10 mouse cellular contexts compared by ENCODE assay signal in genomic region chr5:31218294-31218693, GRCm38 (mm10). TPM values are rescaled to one million over a fixed set of nuclear protein-coding genes. Genes with fewer than 3 reads are reported as not detected.
DNase-seq lines count a peak whose midpoint lies in the region; ATAC-seq lines count a peak whose summit lies in the region.
"Had no signal": no experiment of that assay in that cellular context is flagged by ENCODE, and none has a peak within 500 bp of the region (broad histone marks: within the 10 kb centered on the region; RNA-seq: fewer than 3 reads in every experiment).

No protein-coding gene starts in this region.

- no peaks in the 10 kb centered on the region for H3K27me3 ChIP-seq in midbrain, embryonic 10.5 days (ENCODE audit: low read depth, poor library complexity, severe bottlenecking)
- no peaks in the 10 kb centered on the region for H3K27me3 ChIP-seq in midbrain, embryonic 11.5 days (ENCODE audit: control insufficient read depth, insufficient read depth, low read length)
- H3K27me3 ChIP-seq in embryonic facial prominence, embryonic 14.5 days (replicated peaks; ENCODE audit: control insufficient read depth, insufficient read depth, low read length), result no peaks in the 10 kb centered on the region
- no peaks in the 10 kb centered on the region for H3K27me3 ChIP-seq in midbrain, embryonic 15.5 days (replicated peaks)
- H3K27me3 ChIP-seq: embryonic facial prominence, embryonic 12.5 days had no signal

- ATAC-seq in midbrain, embryonic 11.5 days (ENCODE audit: low FRiP score), result no peak
- no peak for ATAC-seq in embryonic facial prominence, embryonic 14.5 days (ENCODE audit: low read depth)
- no peak for ATAC-seq in midbrain, embryonic 15.5 days (replicated peaks)

- 77% methylated on average over 7 of the region's 7 CpGs for WGBS in midbrain, embryonic 10.5 days
- 65% methylated on average over 7 of the region's 7 CpGs for WGBS in midbrain, embryonic 11.5 days
- WGBS in embryonic facial prominence, embryonic 14.5 days, result 69% methylated on average over 7 of the region's 7 CpGs
- 76% methylated on average over 7 of the region's 7 CpGs for WGBS in midbrain, embryonic 15.5 days

- no peaks in the 10 kb centered on the region for H3K9me3 ChIP-seq in midbrain, embryonic 10.5 days (replicated peaks)
- H3K9me3 ChIP-seq in midbrain, embryonic 11.5 days (ENCODE audit: control insufficient read depth, low read length), result no peaks in the 10 kb centered on the region
- H3K9me3 ChIP-seq in embryonic facial prominence, embryonic 14.5 days (ENCODE audit: control insufficient read depth, low read length), result no peaks in the 10 kb centered on the region
- no peaks in the 10 kb centered on the region for H3K9me3 ChIP-seq in midbrain, embryonic 15.5 days
- H3K9me3 ChIP-seq: embryonic facial prominence, embryonic 12.5 days had no signal

- H3K9ac ChIP-seq in midbrain, embryonic 11.5 days (ENCODE audit: low read length), result no peak overlapping the region
- H3K9ac ChIP-seq in embryonic facial prominence, embryonic 14.5 days (ENCODE audit: low read depth, low read length), result no peak overlapping the region
- no peak overlapping the region for H3K9ac ChIP-seq in midbrain, embryonic 15.5 days
- H3K9ac ChIP-seq: embryonic facial prominence, embryonic 12.5 days had no signal

- H3K4me2 ChIP-seq in midbrain, embryonic 11.5 days, result no peak overlapping the region
- H3K4me2 ChIP-seq in embryonic facial prominence, embryonic 14.5 days (ENCODE audit: low read depth, low read length), result peak overlapping the region; percentile 77; the same call in 1 of the 2 replicates
- peak overlapping the region; percentile 64; the same call in 1 of the 2 replicates for H3K4me2 ChIP-seq in midbrain, embryonic 15.5 days

- peaks cover 16% of the 10 kb centered on the region for H3K36me3 ChIP-seq in midbrain, embryonic 10.5 days
- H3K36me3 ChIP-seq in midbrain, embryonic 11.5 days (ENCODE audit: control insufficient read depth, insufficient read depth, low read length), result no peaks in the 10 kb centered on the region
- no peaks in the 10 kb centered on the region for H3K36me3 ChIP-seq in embryonic facial prominence, embryonic 14.5 days (ENCODE audit: control insufficient read depth, insufficient read depth, low read length)
- no peaks in the 10 kb centered on the region for H3K36me3 ChIP-seq in midbrain, embryonic 15.5 days (replicated peaks)
- H3K36me3 ChIP-seq: embryonic facial prominence, embryonic 12.5 days had no signal

- H3K4me3 ChIP-seq in midbrain, embryonic 10.5 days, result peak overlapping the region; percentile 20; the same call in 1 of the 2 replicates
- no peak overlapping the region for H3K4me3 ChIP-seq in midbrain, embryonic 11.5 days (ENCODE audit: low read depth, low read length)
- H3K4me3 ChIP-seq in embryonic facial prominence, embryonic 14.5 days (ENCODE audit: low read depth, low read length), result no peak overlapping the region
- no peak overlapping the region for H3K4me3 ChIP-seq in midbrain, embryonic 15.5 days
- H3K4me3 ChIP-seq: embryonic facial prominence, embryonic 12.5 days had no signal

- DNase-seq in adrenal gland, postnatal 14 days, result peak; percentile 28
- DNase-seq in adrenal gland, postnatal 10 days, result no peak
- no peak for DNase-seq in midbrain, embryonic 10.5 days (ENCODE audit: low spot score)
- no peak for DNase-seq in midbrain, embryonic 11.5 days (ENCODE audit: low spot score, missing footprints)
- DNase-seq in embryonic facial prominence, embryonic 14.5 days (ENCODE audit: low spot score), result no peak
- no peak for DNase-seq in cerebellum, adult 8-10 months
- DNase-seq in Muller cell, postnatal 12 days (ENCODE audit: inconsistent ontology term), result no peak

- H3K4me1 ChIP-seq in midbrain, embryonic 10.5 days, result peaks cover 24% of the 10 kb centered on the region
- H3K4me1 ChIP-seq in midbrain, embryonic 11.5 days (ENCODE audit: control insufficient read depth, insufficient read depth, low read length), result peaks cover 8% of the 10 kb centered on the region; the same call in 1 of the 2 replicates
- no peaks in the 10 kb centered on the region for H3K4me1 ChIP-seq in embryonic facial prominence, embryonic 14.5 days (ENCODE audit: control insufficient read depth, insufficient read depth, low read length)
- peaks cover 25% of the 10 kb centered on the region for H3K4me1 ChIP-seq in midbrain, embryonic 15.5 days

- H3K27ac ChIP-seq in midbrain, embryonic 10.5 days (replicated peaks), result no peak overlapping the region
- H3K27ac ChIP-seq in midbrain, embryonic 11.5 days (ENCODE audit: low read depth, low read length), result no peak overlapping the region
- no peak overlapping the region for H3K27ac ChIP-seq in embryonic facial prominence, embryonic 14.5 days (replicated peaks; ENCODE audit: low read depth, low read length)
- H3K27ac ChIP-seq in midbrain, embryonic 15.5 days, result no peak overlapping the region
- H3K27ac ChIP-seq: embryonic facial prominence, embryonic 12.5 days had no signal

RNA-seq across cellular contexts. Expression of gene Ppm1g, which starts 2.2 kb away (rescaled TPM):
- 117 and 121 TPM in 2 replicates for total RNA-seq in adrenal gland, postnatal 14 days (2021)
- 100 to 1,000 TPM; 125 to 127 TPM for total RNA-seq in adrenal gland, postnatal 10 days (2021)
- 195 and 214 TPM in 2 replicates for polyA plus RNA-seq in midbrain, embryonic 10.5 days (2016; fragmentation: Nextera tagmentation; extraction: Ambion mirVana)
- polyA plus RNA-seq in midbrain, embryonic 11.5 days (2014; fragmentation: Nextera tagmentation; extraction: Ambion mirVana), result 156 and 164 TPM in 2 replicates
- polyA plus RNA-seq in embryonic facial prominence, embryonic 14.5 days (2014; fragmentation: Nextera tagmentation; extraction: Ambion mirVana), result 102 and 107 TPM in 2 replicates
- polyA plus RNA-seq in midbrain, embryonic 15.5 days (2015; fragmentation: Nextera tagmentation; extraction: Ambion mirVana), result 191 and 200 TPM in 2 replicates

RNA-seq across cellular contexts. Expression of gene Zfp513, which starts 16.2 kb away (rescaled TPM):
- 25.8 and 27.9 TPM in 2 replicates for total RNA-seq in adrenal gland, postnatal 14 days (2021)
- total RNA-seq in adrenal gland, postnatal 10 days (2021), result 10 to 100 TPM; 23.0 to 23.7 TPM
- polyA plus RNA-seq in midbrain, embryonic 10.5 days (2016; fragmentation: Nextera tagmentation; extraction: Ambion mirVana), result 11.5 and 13.8 TPM in 2 replicates
- polyA plus RNA-seq in midbrain, embryonic 11.5 days (2014; fragmentation: Nextera tagmentation; extraction: Ambion mirVana), result 4.2 and 6.5 TPM in 2 replicates
- polyA plus RNA-seq in embryonic facial prominence, embryonic 14.5 days (2014; fragmentation: Nextera tagmentation; extraction: Ambion mirVana), result 5.4 and 5.8 TPM in 2 replicates
- polyA plus RNA-seq in midbrain, embryonic 15.5 days (2015; fragmentation: Nextera tagmentation; extraction: Ambion mirVana), result 17.0 and 19.4 TPM in 2 replicates

RNA-seq across cellular contexts. Expression of gene Nrbp1, which starts 22.4 kb away (rescaled TPM):
- total RNA-seq in adrenal gland, postnatal 14 days (2021), result 79.7 and 87.7 TPM in 2 replicates
- total RNA-seq in adrenal gland, postnatal 10 days (2021), result 10 to 100 TPM; 79.6 to 86.2 TPM
- polyA plus RNA-seq in midbrain, embryonic 10.5 days (2016; fragmentation: Nextera tagmentation; extraction: Ambion mirVana), result 160 and 171 TPM in 2 replicates
- polyA plus RNA-seq in midbrain, embryonic 11.5 days (2014; fragmentation: Nextera tagmentation; extraction: Ambion mirVana), result 147 and 148 TPM in 2 replicates
- 157 and 172 TPM in 2 replicates for polyA plus RNA-seq in embryonic facial prominence, embryonic 14.5 days (2014; fragmentation: Nextera tagmentation; extraction: Ambion mirVana)
- polyA plus RNA-seq in midbrain, embryonic 15.5 days (2015; fragmentation: Nextera tagmentation; extraction: Ambion mirVana), result 169 and 177 TPM in 2 replicates

RNA-seq across cellular contexts. Expression of gene Gm9970, which starts 22.7 kb away (rescaled TPM):
- total RNA-seq in adrenal gland, postnatal 14 days (2021), result not detected in 2 replicates
- total RNA-seq in adrenal gland, postnatal 10 days (2021), result under 1 TPM in 1 of 2 experiments, not detected in 1; 0.97 TPM
- 0.23 and 0.36 TPM in 2 replicates for polyA plus RNA-seq in midbrain, embryonic 10.5 days (2016; fragmentation: Nextera tagmentation; extraction: Ambion mirVana)
- polyA plus RNA-seq in midbrain, embryonic 11.5 days (2014; fragmentation: Nextera tagmentation; extraction: Ambion mirVana), result 1.3 TPM in 1 of 2 replicates, not detected in the other
- 0.68 and 0.83 TPM in 2 replicates for polyA plus RNA-seq in embryonic facial prominence, embryonic 14.5 days (2014; fragmentation: Nextera tagmentation; extraction: Ambion mirVana)
- 0.45 and 0.69 TPM in 2 replicates for polyA plus RNA-seq in midbrain, embryonic 15.5 days (2015; fragmentation: Nextera tagmentation; extraction: Ambion mirVana)
- total RNA-seq: layer of hippocampus, adult 18-20 months had no signal

RNA-seq across cellular contexts. Expression of gene Eif2b4, which starts 25.1 kb away (rescaled TPM):
- 42.7 and 64.9 TPM in 2 replicates for total RNA-seq in adrenal gland, postnatal 14 days (2021)
- 10 to 100 TPM; 38.9 to 48.2 TPM for total RNA-seq in adrenal gland, postnatal 10 days (2021)
- polyA plus RNA-seq in midbrain, embryonic 10.5 days (2016; fragmentation: Nextera tagmentation; extraction: Ambion mirVana), result 86.3 and 87.7 TPM in 2 replicates
- 62.0 and 63.9 TPM in 2 replicates for polyA plus RNA-seq in midbrain, embryonic 11.5 days (2014; fragmentation: Nextera tagmentation; extraction: Ambion mirVana)
- 55.5 and 58.0 TPM in 2 replicates for polyA plus RNA-seq in embryonic facial prominence, embryonic 14.5 days (2014; fragmentation: Nextera tagmentation; extraction: Ambion mirVana)
- 85.0 and 92.1 TPM in 2 replicates for polyA plus RNA-seq in midbrain, embryonic 15.5 days (2015; fragmentation: Nextera tagmentation; extraction: Ambion mirVana)
